Comparison of ENCODE assay signal across 7 mouse cellular contexts in the genomic region with DNA sequence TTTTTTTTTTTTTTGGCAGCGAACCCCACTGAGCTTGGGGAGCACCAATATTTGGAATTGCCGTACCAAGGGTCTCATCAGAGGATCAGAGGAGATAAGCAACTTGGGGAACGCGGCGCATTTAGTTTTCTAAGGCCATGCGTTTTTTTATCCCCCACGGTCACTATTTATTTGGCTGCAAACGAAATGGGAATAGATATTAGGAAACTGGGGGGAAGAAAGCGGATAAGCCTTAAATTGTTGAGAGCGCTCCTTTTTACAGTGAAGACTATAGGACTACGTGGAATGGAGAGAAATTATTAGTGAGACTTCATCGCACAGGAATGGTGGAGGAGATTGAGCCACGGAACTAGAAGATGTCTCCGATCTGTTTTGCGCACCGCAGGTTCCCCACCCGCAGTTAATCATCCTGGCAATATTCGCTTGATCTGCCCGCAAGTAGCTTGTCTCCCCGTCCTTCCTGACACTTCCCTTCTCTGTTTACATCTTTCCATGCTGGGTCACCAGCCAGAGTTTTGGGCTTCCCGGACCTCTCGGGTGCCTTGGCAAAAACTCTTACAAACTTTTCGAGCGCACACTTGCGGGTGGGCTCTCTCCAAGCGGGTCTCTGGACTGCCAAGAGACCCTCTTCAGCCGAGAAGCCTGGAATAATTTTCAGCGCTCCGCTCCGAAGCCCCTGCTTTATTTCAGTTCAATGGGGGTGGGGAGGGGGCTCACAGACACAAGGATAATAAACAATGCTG.
DNase-seq lines count a peak whose midpoint lies in the region; ATAC-seq lines count a peak whose summit lies in the region.

No protein-coding gene starts in this region.

- no peaks in the 10 kb centered on the region for H3K27me3 ChIP-seq in heart, embryonic 12.5 days (replicated peaks)

- H3K9ac ChIP-seq in heart, embryonic 12.5 days, result peak overlapping the region; percentile 83

- H3K27ac ChIP-seq in heart, embryonic 12.5 days (ENCODE audit: poor library complexity, severe bottlenecking), result peak overlapping the region; percentile 19; the same call in 1 of the 2 replicates

- no peaks in the 10 kb centered on the region for H3K36me3 ChIP-seq in heart, embryonic 12.5 days

- H3K4me1 ChIP-seq in heart, embryonic 12.5 days (replicated peaks), result peaks cover 60% of the 10 kb centered on the region

- peak overlapping the region; percentile 53 for H3K4me3 ChIP-seq in heart, embryonic 12.5 days

- H3K4me2 ChIP-seq in heart, embryonic 12.5 days, result peak overlapping the region; percentile 96

- no peak for ATAC-seq in heart, embryonic 12.5 days (ENCODE audit: insufficient number of reproducible peaks, low FRiP score)

- WGBS in heart, embryonic 12.5 days, result under 1% methylated on average over 30 of the region's 30 CpGs

- no peaks in the 10 kb centered on the region for H3K9me3 ChIP-seq in heart, embryonic 12.5 days (replicated peaks)

- peak; percentile 36 for DNase-seq in ZHBTc4 (ENCODE audit: low read depth, low spot score)
- peak; percentile 62 to 76 for DNase-seq in cerebellum, postnatal 25 days
- DNase-seq in kidney, postnatal 10 days, result peak; percentile 26
- DNase-seq in lung, postnatal 36 days, result peak; percentile 55
- DNase-seq in spleen, postnatal 10 days (ENCODE audit: low spot score in 2 of 2), result no peak
- no peak for DNase-seq in ovary, adult 18-20 months (ENCODE audit: low spot score)

Comparison
In these comparisons a context has a peak if more than half of its experiments do, and no peak if none do; other contexts are left out.
1. DNase-seq: peak in ZHBTc4 (single experiment), cerebellum, postnatal 25 days (2 of 2), kidney, postnatal 10 days (single experiment) and lung, postnatal 36 days (single experiment); none in spleen, postnatal 10 days (0 of 2) and ovary, adult 18-20 months (single experiment).